Mouse (Mus musculus): ENCODE results near the gene 6430548M08Rik.

Gene 6430548M08Rik

DNA sequence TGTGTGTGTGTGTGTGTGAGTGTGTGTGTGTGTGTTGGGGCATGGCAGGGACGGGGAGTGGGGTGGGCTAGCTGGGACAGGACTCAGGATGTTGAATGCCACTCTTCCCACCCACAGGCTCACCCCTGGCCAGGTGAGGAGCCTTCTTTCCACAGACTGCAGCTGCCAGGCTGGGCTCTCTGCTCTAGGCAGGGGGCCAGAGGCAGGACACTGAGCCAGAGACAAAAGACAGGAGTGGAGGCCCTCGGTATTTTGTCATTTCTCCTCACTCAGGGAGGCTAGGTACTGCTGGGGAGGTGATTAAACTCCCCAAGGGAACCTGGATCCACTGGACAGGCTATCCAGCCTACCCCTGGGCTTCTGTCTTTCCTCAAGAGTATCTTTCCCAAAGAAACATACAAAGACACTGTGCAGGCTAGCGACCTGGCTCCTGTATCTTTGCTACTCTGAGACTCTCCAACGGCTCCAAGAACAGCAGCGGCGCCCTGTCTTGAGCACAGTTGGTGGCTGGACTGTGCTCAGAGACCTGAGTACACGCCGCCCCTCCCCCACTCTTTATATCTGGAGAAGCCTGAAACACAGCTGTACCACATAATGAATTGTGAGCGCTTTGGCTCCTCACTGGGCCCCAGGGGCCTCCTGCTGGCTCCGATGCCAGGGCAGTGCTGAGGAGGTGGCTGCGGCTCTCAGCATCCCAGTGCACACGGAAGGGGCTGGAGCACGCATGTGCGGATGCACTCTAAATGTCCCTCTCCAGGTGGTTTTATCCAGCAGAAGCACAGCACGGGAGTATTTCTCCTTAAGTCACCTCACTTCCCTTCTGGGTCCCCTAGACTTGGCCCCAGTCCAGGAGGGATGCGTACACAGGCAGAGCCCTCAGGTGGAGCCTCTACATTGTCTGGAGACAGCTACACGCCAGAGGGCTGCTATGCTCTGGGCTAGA lies 71.2 kb downstream of the 6430548M08Rik start:
- peak; percentile 55 to 67 for DNase-seq

DNA sequence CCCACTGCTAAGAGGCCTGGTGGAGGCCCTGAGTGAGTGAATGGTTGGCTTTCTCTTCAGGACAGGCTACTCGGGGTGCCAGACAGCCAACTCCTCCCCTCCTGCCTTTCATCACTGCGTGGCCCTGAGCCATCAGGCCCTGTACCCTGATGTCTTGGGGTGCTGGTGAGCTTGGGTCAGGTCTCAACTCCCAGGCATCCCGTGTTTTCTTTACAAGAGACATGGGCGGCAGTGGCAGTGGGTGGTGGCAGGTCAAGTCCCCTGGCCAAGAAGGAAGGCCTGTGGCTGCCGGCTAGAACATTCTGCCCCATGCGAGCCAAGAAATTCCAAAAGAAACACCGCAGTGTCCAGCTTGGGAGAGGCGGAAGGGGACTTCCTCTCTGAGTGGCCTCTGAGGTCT lies 72.5 kb downstream of the 6430548M08Rik start:
- DNase-seq: peak; percentile 67 to 79

DNA sequence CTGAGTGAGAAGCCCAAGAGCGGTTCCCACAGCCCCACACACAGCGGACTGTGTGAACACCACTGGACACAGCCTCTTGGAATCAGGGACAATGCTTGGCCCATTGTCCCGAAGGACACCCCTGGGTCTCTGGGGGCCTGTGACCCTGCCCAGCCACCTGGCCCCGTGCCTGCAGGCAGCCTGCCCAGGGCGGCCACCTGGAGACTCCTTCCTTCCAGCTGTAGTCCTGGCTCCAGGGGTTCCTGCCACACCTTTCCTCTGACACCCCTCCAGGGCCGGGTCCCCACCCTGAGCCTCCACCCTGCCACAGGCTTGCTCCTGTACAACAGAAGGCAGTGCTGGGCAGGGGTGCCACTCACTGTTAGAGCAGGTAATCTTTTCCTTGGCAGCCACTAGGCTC lies 74.6 kb downstream of the 6430548M08Rik start:
- DNase-seq: peak; percentile 85 to 87

DNA sequence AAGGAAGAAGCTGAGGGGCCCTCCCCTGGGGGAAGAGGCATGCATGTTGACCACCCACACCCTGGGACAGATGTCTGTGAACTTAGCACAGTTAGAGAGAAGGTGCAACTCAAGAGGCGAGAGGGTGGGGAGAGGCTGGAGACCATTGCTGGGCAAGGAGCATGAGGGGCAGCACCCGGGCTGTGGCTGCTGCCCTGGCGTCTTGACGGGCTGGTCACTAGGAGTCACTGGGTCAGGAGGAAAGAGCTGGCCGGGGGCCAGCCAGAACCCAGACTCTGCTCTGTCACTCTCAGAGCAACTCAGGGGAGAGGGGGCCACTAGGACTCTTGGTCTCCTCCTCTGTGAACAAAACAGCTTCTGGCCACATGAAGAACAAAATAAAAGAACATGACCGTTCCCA lies 75.5 kb downstream of the 6430548M08Rik start:
- DNase-seq: peak; percentile 60 to 66

- DNase-seq: no peak
These were observed 76.3 kb downstream of the 6430548M08Rik start for GRCm38 (mm10) chr8:120190107-120190809.

DNA sequence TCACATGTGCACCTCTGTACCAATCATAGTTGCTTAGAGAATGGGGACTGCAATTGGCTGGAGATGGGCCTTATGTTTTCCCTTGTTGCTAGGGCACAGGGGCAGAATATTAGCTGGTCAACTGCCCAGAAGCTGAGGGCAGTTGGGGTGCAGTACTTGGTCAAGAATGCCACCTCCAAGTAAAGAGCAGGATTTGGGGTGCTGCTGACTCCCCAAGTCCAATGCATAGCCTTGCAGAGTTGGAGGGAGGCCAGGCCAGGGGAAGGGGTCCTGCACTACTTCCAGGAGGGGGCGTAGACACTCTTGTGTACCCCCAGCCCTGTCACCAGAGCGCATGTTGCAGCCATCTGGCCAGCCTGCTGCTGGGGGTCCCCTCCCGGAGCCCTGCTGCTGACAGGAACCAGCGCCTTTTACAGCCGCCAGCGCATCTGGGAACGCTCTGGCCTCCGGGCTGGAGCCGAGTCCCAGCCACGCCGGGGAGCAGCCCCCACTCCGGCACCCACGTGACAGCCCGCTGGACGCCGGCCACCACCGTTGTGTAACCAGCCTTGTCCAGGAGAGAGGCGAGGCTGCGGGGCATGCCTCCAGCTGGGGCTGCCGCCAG lies 77.0 kb downstream of the 6430548M08Rik start:
- DNase-seq: peak; percentile 95 to 98

DNA sequence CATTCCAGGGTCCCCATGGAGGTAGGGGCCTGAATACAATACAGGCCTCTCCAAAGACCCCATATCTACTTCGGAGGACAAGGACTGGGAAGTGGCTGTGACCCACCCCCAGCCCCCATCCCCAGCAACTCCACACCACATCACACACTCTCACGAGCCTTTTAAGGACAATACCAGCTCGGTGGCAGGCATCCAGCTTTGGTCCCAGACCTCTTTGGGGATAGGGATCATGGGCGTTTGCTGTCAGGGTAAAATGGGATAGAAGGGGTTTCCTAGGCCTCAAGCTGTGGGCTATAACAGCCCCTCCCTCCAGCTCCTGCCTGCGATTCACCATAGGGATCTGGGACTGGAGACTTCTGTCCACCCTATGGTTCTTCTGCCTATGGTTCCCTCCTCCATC lies 77.7 kb downstream of the 6430548M08Rik start:
- no peak for DNase-seq

DNA sequence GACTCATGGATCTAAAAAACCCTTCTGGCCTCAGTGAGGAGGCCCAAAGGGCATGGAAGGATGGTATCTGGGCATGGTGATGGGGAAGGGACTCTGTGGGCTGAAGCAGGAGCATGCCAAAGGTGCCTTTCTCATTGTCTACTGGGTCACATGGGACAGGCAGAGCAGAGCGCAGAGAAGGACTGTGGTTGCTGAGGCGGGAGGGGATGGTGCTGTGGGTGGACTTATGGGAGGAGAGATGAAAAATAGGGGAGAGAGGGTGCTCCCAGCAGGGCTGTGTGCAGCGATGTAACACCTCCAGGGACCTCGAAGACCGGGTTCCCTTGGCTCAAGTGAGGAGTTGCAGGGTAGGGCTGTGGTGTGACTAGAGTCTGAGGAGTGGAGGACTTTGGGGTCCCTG lies 78.2 kb downstream of the 6430548M08Rik start:
- DNase-seq: no peak

DNA sequence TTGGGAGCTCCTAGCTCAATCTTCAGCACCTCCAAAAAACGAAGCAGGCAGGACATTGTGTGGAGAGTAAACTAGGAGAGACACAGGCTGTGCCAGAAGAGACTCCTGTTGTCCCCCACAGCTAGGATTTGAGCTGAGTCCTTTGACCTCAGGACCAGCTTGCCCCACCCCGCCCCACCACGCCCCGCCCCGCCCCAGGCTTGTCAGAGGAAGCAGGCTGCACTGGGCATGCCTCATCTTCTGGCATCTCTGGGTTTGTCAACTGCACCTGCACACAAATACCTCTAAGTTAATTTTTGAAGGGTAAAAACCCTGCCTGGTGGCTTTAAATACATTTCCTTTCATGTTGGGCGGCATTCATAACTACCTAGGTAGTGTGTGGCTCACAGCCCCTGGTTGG lies 87.4 kb downstream of the 6430548M08Rik start:
- DNase-seq: no peak

DNA sequence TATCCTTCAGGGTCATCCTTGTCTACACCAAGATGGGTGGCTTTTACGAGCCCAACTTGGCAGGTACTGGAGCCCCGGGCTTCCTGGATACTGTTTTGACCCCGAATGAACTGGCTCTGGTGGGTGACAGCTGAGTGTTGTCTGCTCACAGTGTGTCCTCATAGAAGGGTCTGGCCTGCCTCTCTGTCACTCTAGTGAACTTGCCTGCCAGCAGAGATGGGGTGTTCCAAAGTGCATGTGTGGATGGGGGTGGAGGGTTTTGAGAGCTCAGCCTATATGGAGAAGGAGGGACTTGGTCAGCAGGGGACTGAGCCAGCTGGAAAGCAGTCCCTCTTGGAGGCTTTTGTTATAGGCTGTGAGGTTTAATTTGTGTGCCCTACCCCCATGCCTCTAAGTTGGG lies 88.6 kb downstream of the 6430548M08Rik start:
- DNase-seq: no peak

DNA sequence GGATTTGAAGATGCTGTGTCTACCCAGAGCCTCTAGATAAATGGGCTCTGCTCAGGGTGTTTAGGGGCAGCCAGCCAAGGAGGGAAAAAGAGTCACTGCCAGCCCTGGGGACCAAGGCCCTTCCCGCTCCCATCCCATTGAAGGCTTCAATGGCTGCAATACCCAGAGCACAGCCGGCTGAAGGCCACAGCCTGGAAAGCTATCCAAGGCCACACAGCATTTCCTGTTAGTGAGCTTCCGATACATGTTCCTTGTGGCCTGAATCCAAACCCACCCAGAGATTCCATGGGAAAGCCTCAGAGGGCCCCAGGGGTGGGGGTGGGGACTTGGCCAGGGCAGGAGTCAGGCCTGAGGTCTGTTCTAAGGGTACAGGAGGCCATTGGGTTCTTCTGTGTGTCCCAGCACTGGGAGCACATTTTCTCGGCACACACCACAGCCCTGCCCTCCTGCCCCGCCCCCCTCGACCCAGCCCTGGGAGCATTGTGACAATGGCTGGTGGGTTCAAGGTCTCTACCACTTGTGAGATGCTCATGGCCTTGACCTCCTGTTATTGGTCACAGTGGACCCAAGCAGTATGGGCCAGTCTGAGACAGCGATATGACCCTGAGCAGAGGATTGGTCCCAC lies 90.9 kb downstream of the 6430548M08Rik start:
- peak; percentile 69 to 84 for DNase-seq

DNA sequence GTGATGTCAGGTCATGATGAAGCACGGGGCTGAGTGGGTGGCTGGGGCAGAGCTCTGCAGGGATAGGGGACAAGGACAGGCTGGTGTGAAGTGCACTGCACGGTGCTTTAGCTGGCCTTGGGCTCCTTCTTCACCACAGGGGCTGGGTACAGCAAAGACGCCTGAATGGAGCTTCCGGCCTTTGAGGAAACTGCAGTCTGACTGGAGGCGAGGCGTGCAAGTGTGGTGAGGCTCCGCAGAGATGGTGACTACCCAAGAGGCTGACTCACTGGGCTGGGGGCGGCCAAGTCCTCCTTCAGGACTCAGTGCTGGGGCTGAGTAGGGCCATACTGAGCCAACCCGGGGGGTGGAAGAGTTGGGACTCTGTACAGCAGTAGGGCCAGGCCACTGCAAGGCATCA lies 92.0 kb downstream of the 6430548M08Rik start:
- no peak for DNase-seq

DNA sequence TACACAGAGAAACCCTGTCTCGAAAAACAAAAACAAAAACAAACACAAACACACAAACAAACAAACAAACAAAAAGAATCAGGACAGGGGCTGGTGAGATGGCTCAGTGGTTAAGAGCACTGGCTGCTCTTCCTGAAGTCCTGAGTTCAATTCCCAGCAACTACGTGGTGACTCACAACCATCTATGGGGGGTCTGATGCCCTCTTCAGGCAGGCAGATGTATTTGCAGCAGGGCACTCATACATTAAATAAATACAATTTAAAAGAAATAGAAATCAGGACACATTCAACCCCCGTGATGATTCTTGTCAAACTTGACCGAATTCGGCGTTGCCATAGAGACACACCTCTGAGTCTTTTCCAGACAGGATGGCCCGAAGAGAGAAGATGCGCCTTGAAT lies 93.4 kb downstream of the 6430548M08Rik start:
- DNase-seq: no peak

GRCm38 (mm10) chr8:120208113-120208512 lies 94.2 kb downstream of the 6430548M08Rik start:
- DNase-seq: no peak

GRCm38 (mm10) chr8:120211345-120211744 lies 97.4 kb downstream of the 6430548M08Rik start:
- no peak for DNase-seq

DNA sequence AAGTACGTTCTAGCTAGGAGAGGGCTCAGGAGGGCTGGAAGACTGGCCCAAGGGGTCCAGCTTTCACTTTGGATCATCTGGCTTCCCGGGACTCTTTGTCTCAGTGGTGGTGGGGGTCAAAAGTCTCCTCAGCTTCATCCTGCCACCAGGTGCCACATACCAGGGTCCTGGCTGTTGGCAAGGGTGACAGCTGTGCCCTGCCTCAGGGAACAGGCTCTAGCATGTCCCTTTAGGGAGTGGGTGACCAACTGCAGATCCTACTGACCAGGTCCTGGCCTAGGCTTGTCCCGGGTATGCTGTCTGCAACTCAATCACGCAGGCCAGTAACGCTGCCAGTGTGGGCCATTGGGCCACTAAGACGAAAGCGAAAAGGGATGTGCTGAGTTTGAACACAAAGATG lies 98.6 kb downstream of the 6430548M08Rik start:
- DNase-seq: no peak

GRCm38 (mm10) chr8:120213229-120213628 lies 99.3 kb downstream of the 6430548M08Rik start:
- DNase-seq: no peak

- peak in 1 of 2 experiments; percentile 49 for DNase-seq
These were observed 100.0 kb downstream of the 6430548M08Rik start for GRCm38 (mm10) chr8:120213939-120214338.

Data from kidney, postnatal 36 days (tissue).